Mouse (Mus musculus): ENCODE measurements around the gene Selenom. TPM values are rescaled to one million over a fixed set of nuclear protein-coding genes. Genes with fewer than 3 reads are reported as not detected.

The Selenom gene
- total RNA-seq, 2 experiments from 2014 or later = 198 TPM

Other genes with a start within 250 kb of the Selenom start
- 10 to 100 TPM; 86.9 to 88.6 TPM for gene Drg1, start 248.3 kb upstream of the Selenom start, total RNA-seq (2021)
- 10 to 100 TPM; 43.3 to 46.5 TPM for gene Patz1, start 225.8 kb upstream of the Selenom start, total RNA-seq (2021)
- gene Pik3ip1, start 184.3 kb upstream of the Selenom start, total RNA-seq (2021) = 10 to 100 TPM; 20.5 to 24.0 TPM
- gene Limk2, start 105.5 kb upstream of the Selenom start, total RNA-seq (2021) = 100 to 1,000 TPM; 123 to 126 TPM
- 10 to 100 TPM; 22.2 TPM for gene Rnf185, start 62.3 kb upstream of the Selenom start, total RNA-seq (2021)
- 10 to 100 TPM in 1 of 2 experiments, 1 to 10 TPM in 1; 6.9 to 19.4 TPM for gene Pla2g3, start 26.4 kb upstream of the Selenom start, total RNA-seq (2021)
- 10 to 100 TPM; 34.7 to 40.4 TPM for gene Inpp5j, start 9.9 kb upstream of the Selenom start, total RNA-seq (2021)
- gene Smtn, start 25.9 kb downstream of the Selenom start, total RNA-seq (2021) = 10 to 100 TPM; 11.8 to 14.6 TPM
- gene Morc2a, start 134.5 kb downstream of the Selenom start, total RNA-seq (2021) = 10 to 100 TPM; 49.8 to 53.1 TPM